8 mouse cellular contexts compared by ENCODE assay signal in the genomic region with DNA sequence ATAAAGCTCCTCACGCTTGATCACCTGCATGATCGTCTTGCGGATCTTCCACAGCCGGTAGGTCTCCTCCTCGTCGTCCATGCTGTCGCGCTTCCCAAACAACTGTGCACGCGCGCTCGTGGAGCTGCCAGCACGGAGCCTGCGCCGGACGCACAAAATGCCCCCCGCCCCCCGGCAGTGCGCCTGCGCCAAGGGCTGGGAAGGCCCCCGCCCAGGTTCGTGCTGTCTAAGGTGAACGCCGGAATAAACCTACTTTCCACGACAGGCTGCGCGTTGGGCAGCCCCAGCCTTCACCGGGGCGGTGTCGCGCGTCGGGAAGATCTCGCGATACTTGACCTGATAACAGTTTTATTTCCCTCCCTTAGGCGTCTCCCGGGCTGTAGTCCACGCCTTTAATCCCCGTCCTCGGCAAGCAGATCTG. TPM values are rescaled to one million over a fixed set of nuclear protein-coding genes. Genes with fewer than 3 reads are reported as not detected.
DNase-seq lines count a peak whose midpoint lies in the region; ATAC-seq and TF ChIP-seq lines count a peak whose summit lies in the region.

A gene (minus strand): TSS at position 237 of the 421 bp plus-strand sequence.

- TF ChIP-seq POLR2A in brain, embryonic 14.5 days (IDR thresholded peaks at IDR 0.05; ENCODE audit: borderline replicate concordance, extremely low read depth, insufficient read depth, insufficient read length, poor library complexity, severe bottlenecking): peak; percentile 50; the same call in 1 of the 2 replicates

- no peaks in the 10 kb centered on the region for H3K27me3 ChIP-seq in C2C12 (ENCODE audit: control insufficient read depth, insufficient read depth, insufficient read length)
- no peaks in the 10 kb centered on the region for H3K27me3 ChIP-seq in erythroblast, embryonic 14.5 days (ENCODE audit: control insufficient read depth)
- no peaks in the 10 kb centered on the region for H3K27me3 ChIP-seq in heart, embryonic 12.5 days (replicated peaks)
- no peaks in the 10 kb centered on the region for H3K27me3 ChIP-seq in kidney, postnatal 0 days (ENCODE audit: insufficient read depth, low read length)
- H3K27me3 ChIP-seq in liver, embryonic 11.5 days (replicated peaks; ENCODE audit: control insufficient read depth, insufficient read depth, low read length): no peaks in the 10 kb centered on the region
- H3K27me3 ChIP-seq in stomach, embryonic 14.5 days (ENCODE audit: control insufficient read depth, insufficient read depth, low read length): no peaks in the 10 kb centered on the region

- no peaks in the 10 kb centered on the region for H3K9me3 ChIP-seq in erythroblast, embryonic 14.5 days (ENCODE audit: control insufficient read depth, low read length)
- H3K9me3 ChIP-seq in heart, embryonic 12.5 days (replicated peaks): no peaks in the 10 kb centered on the region
- no peaks in the 10 kb centered on the region for H3K9me3 ChIP-seq in kidney, postnatal 0 days (replicated peaks; ENCODE audit: low read length)
- no peaks in the 10 kb centered on the region for H3K9me3 ChIP-seq in liver, embryonic 11.5 days (ENCODE audit: control insufficient read depth, low read length)
- H3K9me3 ChIP-seq in stomach, embryonic 14.5 days (ENCODE audit: control insufficient read depth, low read depth, low read length): no peaks in the 10 kb centered on the region

- H3K36me3 ChIP-seq in C2C12 (ENCODE audit: control insufficient read depth, insufficient read depth): peaks cover 39% of the 10 kb centered on the region
- H3K36me3 ChIP-seq in erythroblast, embryonic 14.5 days (ENCODE audit: control insufficient read depth): peaks cover 42% of the 10 kb centered on the region
- peaks cover 38% of the 10 kb centered on the region for H3K36me3 ChIP-seq in heart, embryonic 12.5 days
- peaks cover 38% of the 10 kb centered on the region for H3K36me3 ChIP-seq in kidney, postnatal 0 days (ENCODE audit: insufficient read depth, low read length)
- H3K36me3 ChIP-seq in liver, embryonic 11.5 days (ENCODE audit: control insufficient read depth, insufficient read depth, low read length): peaks cover 34% of the 10 kb centered on the region
- peaks cover 37% of the 10 kb centered on the region for H3K36me3 ChIP-seq in stomach, embryonic 14.5 days (ENCODE audit: control insufficient read depth, insufficient read depth, low read length)

- peak within 1 kb of the TSS; percentile 74 for H3K4me2 ChIP-seq in heart, embryonic 12.5 days
- H3K4me2 ChIP-seq in kidney, postnatal 0 days (ENCODE audit: low read length): peak within 1 kb of the TSS; percentile 74
- H3K4me2 ChIP-seq in liver, embryonic 11.5 days: peak within 1 kb of the TSS; percentile 90
- H3K4me2 ChIP-seq in stomach, embryonic 14.5 days (replicated peaks; ENCODE audit: low read depth, low read length): peak within 1 kb of the TSS; percentile 79

- H3K9ac ChIP-seq in heart, embryonic 12.5 days: peak within 1 kb of the TSS; percentile 78
- H3K9ac ChIP-seq in kidney, postnatal 0 days (ENCODE audit: low read depth, low read length): peak within 1 kb of the TSS; percentile 79
- peak within 1 kb of the TSS; percentile 81 for H3K9ac ChIP-seq in liver, embryonic 11.5 days (ENCODE audit: low read depth, low read length)
- H3K9ac ChIP-seq in stomach, embryonic 14.5 days (replicated peaks; ENCODE audit: low read depth, low read length): peak within 1 kb of the TSS; percentile 74

- peak; percentile 97 for ATAC-seq in heart, embryonic 12.5 days (ENCODE audit: insufficient number of reproducible peaks, low FRiP score)
- peak; percentile 96 for ATAC-seq in kidney, postnatal 0 days (replicated peaks; ENCODE audit: low FRiP score, low read depth)
- ATAC-seq in liver, embryonic 11.5 days (replicated peaks; ENCODE audit: low FRiP score): peak; percentile 97
- peak; percentile 97 for ATAC-seq in stomach, embryonic 14.5 days (ENCODE audit: insufficient number of reproducible peaks, insufficient read depth, low FRiP score, low read depth)

- under 1% methylated on average over 40 of the region's 40 CpGs for WGBS in heart, embryonic 12.5 days
- under 1% methylated on average over 40 of the region's 40 CpGs for WGBS in kidney, postnatal 0 days
- under 1% methylated on average over 40 of the region's 40 CpGs for WGBS in liver, embryonic 11.5 days
- 1% methylated on average over 40 of the region's 40 CpGs for WGBS in stomach, embryonic 14.5 days

- peaks cover 21% of the 10 kb centered on the region for H3K79me3 ChIP-seq in C2C12 (ENCODE audit: low read depth)

- 0 out of 2 replicates have a peak within 1 kb of the TSS, but pooled peaks have one; percentile 12 for H3K27ac ChIP-seq in heart, embryonic 12.5 days (ENCODE audit: poor library complexity, severe bottlenecking)
- H3K27ac ChIP-seq in kidney, postnatal 0 days: peak within 1 kb of the TSS; percentile 62
- H3K27ac ChIP-seq in liver, embryonic 11.5 days (ENCODE audit: low read depth, low read length): peak within 1 kb of the TSS; percentile 3; the same call in 1 of the 2 replicates
- 0 out of 2 replicates have a peak within 1 kb of the TSS, but pooled peaks have one; percentile 12 for H3K27ac ChIP-seq in stomach, embryonic 14.5 days (ENCODE audit: low read length)

- TF ChIP-seq CTCF in C2C12 (IDR thresholded peaks at IDR 0.05; ENCODE audit: control insufficient read depth, insufficient read depth, insufficient read length): no peak
- TF ChIP-seq CTCF in brain, embryonic 14.5 days (IDR thresholded peaks at IDR 0.05; ENCODE audit: borderline replicate concordance, extremely low read depth, insufficient read depth, insufficient read length): no peak
- no peak for TF ChIP-seq CTCF in kidney, postnatal 0 days (IDR thresholded peaks at IDR 0.05; ENCODE audit: low read depth)

- peak; percentile 99 for DNase-seq in brain, embryonic 14.5 days (ENCODE audit: low read depth)
- DNase-seq in kidney, postnatal 0 days (ENCODE audit: low spot score): peak; percentile 98
- peak; percentile 98 for DNase-seq in liver, embryonic 11.5 days (ENCODE audit: low spot score)
- DNase-seq in naive thymus-derived CD4-positive, alpha-beta T cell, adult 2 months (ENCODE audit: low read depth): peak; percentile 99

- H3K4me3 ChIP-seq in C2C12 (ENCODE audit: insufficient read depth, poor library complexity, severe bottlenecking): peak within 1 kb of the TSS; percentile 100
- H3K4me3 ChIP-seq in erythroblast, embryonic 14.5 days (replicated peaks): peak within 1 kb of the TSS; percentile 85
- H3K4me3 ChIP-seq in heart, embryonic 12.5 days: peak within 1 kb of the TSS; percentile 62
- H3K4me3 ChIP-seq in kidney, postnatal 0 days (replicated peaks; ENCODE audit: low read depth, low read length): peak within 1 kb of the TSS; percentile 72
- H3K4me3 ChIP-seq in liver, embryonic 11.5 days (ENCODE audit: low read depth, low read length): peak within 1 kb of the TSS; percentile 75
- H3K4me3 ChIP-seq in stomach, embryonic 14.5 days (ENCODE audit: low read depth, low read length): peak within 1 kb of the TSS; percentile 86

- peaks cover 39% of the 10 kb centered on the region for H3K79me2 ChIP-seq in C2C12 (ENCODE audit: control insufficient read depth, insufficient read depth)

- peak within 1 kb of the TSS; percentile 96 for H3ac ChIP-seq in C2C12 (ENCODE audit: control insufficient read depth, insufficient read length, low read depth)

- H3K4me1 ChIP-seq in erythroblast, embryonic 14.5 days (ENCODE audit: control insufficient read depth): peaks cover 40% of the 10 kb centered on the region
- H3K4me1 ChIP-seq in heart, embryonic 12.5 days (replicated peaks): peaks cover 23% of the 10 kb centered on the region
- peaks cover 9% of the 10 kb centered on the region for H3K4me1 ChIP-seq in kidney, postnatal 0 days (replicated peaks; ENCODE audit: insufficient read depth, low read length)
- peaks cover 14% of the 10 kb centered on the region for H3K4me1 ChIP-seq in liver, embryonic 11.5 days (replicated peaks; ENCODE audit: control insufficient read depth, insufficient read depth, low read length)
- H3K4me1 ChIP-seq in stomach, embryonic 14.5 days (ENCODE audit: control insufficient read depth, insufficient read depth, low read length): peaks cover 9% of the 10 kb centered on the region; the same call in 1 of the 2 replicates

TF ChIP-seq in C2C12, 6 proteins besides CTCF, POLR2A, EP300 and RAD21:
- TF ChIP-seq USF1 (IDR thresholded peaks at IDR 0.05; ENCODE audit: low read depth) (no peak), MYOD1 (IDR thresholded peaks at IDR 0.05; ENCODE audit: control insufficient read depth, insufficient read length, low read depth) (no peak), MYOG (IDR thresholded peaks at IDR 0.05; ENCODE audit: control insufficient read depth, extremely low read depth, insufficient read length) (no peak), MAX (IDR thresholded peaks at IDR 0.05) (peak; percentile 100), FOSL1 (IDR thresholded peaks at IDR 0.05; ENCODE audit: insufficient read depth, low read length, poor library complexity, severe bottlenecking) (no peak)

RNA-seq across cellular contexts. Expression of the gene that starts here (rescaled TPM):
- 269 TPM for polyA plus RNA-seq in C2C12 (2012; fragmentation: generic; extraction: Trizol)
- 216 and 272 TPM in 2 replicates for polyA plus RNA-seq in brain, embryonic 14.5 days (2012; rRNA removed)
- 11.9 and 17.1 TPM in 2 replicates for polyA plus RNA-seq in erythroblast, embryonic 14.5 days (2012)
- polyA plus RNA-seq in heart, embryonic 12.5 days (2016; fragmentation: Nextera tagmentation; extraction: Ambion mirVana): 132 and 135 TPM in 2 replicates
- polyA plus RNA-seq in kidney, postnatal 0 days (2015; fragmentation: Nextera tagmentation; extraction: Ambion mirVana): 208 and 210 TPM in 2 replicates
- 239 and 256 TPM in 2 replicates for polyA plus RNA-seq in liver, embryonic 11.5 days (2014; fragmentation: Nextera tagmentation; extraction: Ambion mirVana)
- 220 TPM in 2 replicates for polyA plus RNA-seq in stomach, embryonic 14.5 days (2014; fragmentation: Nextera tagmentation; extraction: Ambion mirVana)

Comparison
In these comparisons a context has a peak if more than half of its experiments do, and no peak if none do; other contexts are left out.
1. Peak in every context shown above with its lines: DNase-seq, ATAC-seq, H3K4me3 ChIP-seq and H3K27ac ChIP-seq.
2. H3K27ac ChIP-seq: peak in every context shown above with its lines; median percentile 62 in kidney, postnatal 0 days; 12 in heart, embryonic 12.5 days; 12 in stomach, embryonic 14.5 days; 3 in liver, embryonic 11.5 days.